Mouse (Mus musculus) C2C12 (cell line): ENCODE measurements around the gene Sema4g.

Experiments used
- CTCF ChIP-seq: IDR thresholded peaks from one replicate; pipeline ENCODE4 v1.5.1; 2011; ENCODE audit not compliant: control insufficient read depth, insufficient read depth, insufficient read length
- FOSL1 ChIP-seq: IDR thresholded peaks from one replicate; pipeline ENCODE4 v1.8.0; 2011; ENCODE audit warnings: mild to moderate bottlenecking, low read length; ENCODE audit not compliant: poor library complexity, insufficient read depth, severe bottlenecking

GRCm38 (mm10) chr19:45045236-45045635 is 56.3 kb downstream of the Sema4g start:
- TF ChIP-seq CTCF (no peak), FOSL1 (no peak)
